Mouse (Mus musculus): ENCODE measurements around the gene H2afj.

H2afj gene

GRCm38 (mm10) chr6:136808014-136808417, at the start of gene H2afj:
H2afj (plus strand) TSS chr6:136808244.
- H3K27me3 ChIP-seq (ENCODE audit: insufficient read depth, low read length), result no peaks in the 10 kb centered on the region
- H3K36me3 ChIP-seq (ENCODE audit: insufficient read depth, low read length), result peaks cover 35% of the 10 kb centered on the region
- TF ChIP-seq NANOG (IDR thresholded peaks at IDR 0.05; ENCODE audit: borderline replicate concordance, low read length) (no peak), CTCF (conservative IDR thresholded peaks at IDR 0.05; ENCODE audit: low read length) (no peak), POU5F1 (IDR thresholded peaks at IDR 0.05; ENCODE audit: borderline replicate concordance, low read length) (no peak)
- H3K4me1 ChIP-seq (replicated peaks; ENCODE audit: low read depth, low read length), result peaks cover 63% of the 10 kb centered on the region
- peak within 1 kb of the TSS; percentile 88 for H3K4me3 ChIP-seq (replicated peaks; ENCODE audit: low read length)
- H3K9me3 ChIP-seq (ENCODE audit: low read length), result no peaks in the 10 kb centered on the region

GRCm38 (mm10) chr6:136763912-136764311, 44.1 kb upstream of the H2afj start:
- no peaks in the 10 kb centered on the region for H3K9me3 ChIP-seq (ENCODE audit: low read length)
- H3K4me3 ChIP-seq (replicated peaks; ENCODE audit: low read length), result no peak overlapping the region
- no peaks in the 10 kb centered on the region for H3K36me3 ChIP-seq (ENCODE audit: insufficient read depth, low read length)
- H3K27me3 ChIP-seq (ENCODE audit: insufficient read depth, low read length), result no peaks in the 10 kb centered on the region; the same call in 1 of the 2 replicates
- no peaks in the 10 kb centered on the region for H3K4me1 ChIP-seq (replicated peaks; ENCODE audit: low read depth, low read length)
- TF ChIP-seq POU5F1 (IDR thresholded peaks at IDR 0.05; ENCODE audit: borderline replicate concordance, low read length) (no peak), NANOG (IDR thresholded peaks at IDR 0.05; ENCODE audit: borderline replicate concordance, low read length) (no peak), CTCF (conservative IDR thresholded peaks at IDR 0.05; ENCODE audit: low read length) (no peak)

- Histone ChIP-seq H3K36me3 (ENCODE audit: insufficient read depth, low read length) (no peaks in the 10 kb centered on the region), H3K4me3 (replicated peaks; ENCODE audit: low read length) (no peak overlapping the region), H3K27me3 (ENCODE audit: insufficient read depth, low read length) (no peaks in the 10 kb centered on the region), H3K9me3 (ENCODE audit: low read length) (no peaks in the 10 kb centered on the region), H3K4me1 (replicated peaks; ENCODE audit: low read depth, low read length) (no peaks in the 10 kb centered on the region)
- TF ChIP-seq POU5F1 (IDR thresholded peaks at IDR 0.05; ENCODE audit: borderline replicate concordance, low read length) (no peak), CTCF (conservative IDR thresholded peaks at IDR 0.05; ENCODE audit: low read length) (no peak), NANOG (IDR thresholded peaks at IDR 0.05; ENCODE audit: borderline replicate concordance, low read length) (no peak)
These were observed 38.9 kb upstream of the H2afj start for GRCm38 (mm10) chr6:136769143-136769542.

GRCm38 (mm10) chr6:136769859-136770258, 38.2 kb upstream of the H2afj start:
- Histone ChIP-seq H3K4me1 (replicated peaks; ENCODE audit: low read depth, low read length) (no peaks in the 10 kb centered on the region), H3K4me3 (replicated peaks; ENCODE audit: low read length) (no peak overlapping the region), H3K27me3 (ENCODE audit: insufficient read depth, low read length) (no peaks in the 10 kb centered on the region), H3K9me3 (ENCODE audit: low read length) (no peaks in the 10 kb centered on the region), H3K36me3 (ENCODE audit: insufficient read depth, low read length) (no peaks in the 10 kb centered on the region)
- TF ChIP-seq NANOG (IDR thresholded peaks at IDR 0.05; ENCODE audit: borderline replicate concordance, low read length) (no peak), CTCF (conservative IDR thresholded peaks at IDR 0.05; ENCODE audit: low read length) (no peak), POU5F1 (IDR thresholded peaks at IDR 0.05; ENCODE audit: borderline replicate concordance, low read length) (no peak)

- no peaks in the 10 kb centered on the region for H3K9me3 ChIP-seq (ENCODE audit: low read length)
- TF ChIP-seq POU5F1 (IDR thresholded peaks at IDR 0.05; ENCODE audit: borderline replicate concordance, low read length), result no peak
- TF ChIP-seq CTCF (conservative IDR thresholded peaks at IDR 0.05; ENCODE audit: low read length), result no peak
- no peaks in the 10 kb centered on the region for H3K27me3 ChIP-seq (ENCODE audit: insufficient read depth, low read length)
- no peak overlapping the region for H3K4me3 ChIP-seq (replicated peaks; ENCODE audit: low read length)
- no peaks in the 10 kb centered on the region for H3K4me1 ChIP-seq (replicated peaks; ENCODE audit: low read depth, low read length)
- no peaks in the 10 kb centered on the region for H3K36me3 ChIP-seq (ENCODE audit: insufficient read depth, low read length)
These were observed 31.7 kb upstream of the H2afj start for GRCm38 (mm10) chr6:136776392-136776791.

GRCm38 (mm10) chr6:136781377-136781986, 26.6 kb upstream of the H2afj start, which contains the start of gene Gucy2c:
Gucy2c (minus strand) TSS chr6:136781765.
- no peak for TF ChIP-seq CTCF (conservative IDR thresholded peaks at IDR 0.05; ENCODE audit: low read length)
- TF ChIP-seq NANOG (IDR thresholded peaks at IDR 0.05; ENCODE audit: borderline replicate concordance, low read length), result no peak
- no peak for TF ChIP-seq POU5F1 (IDR thresholded peaks at IDR 0.05; ENCODE audit: borderline replicate concordance, low read length)
- Histone ChIP-seq H3K27me3 (ENCODE audit: insufficient read depth, low read length) (no peaks in the 10 kb centered on the region), H3K9me3 (ENCODE audit: low read length) (no peaks in the 10 kb centered on the region), H3K4me1 (replicated peaks; ENCODE audit: low read depth, low read length) (peaks cover 4% of the 10 kb centered on the region; the same call in 1 of the 2 replicates), H3K4me3 (replicated peaks; ENCODE audit: low read length) (no peak within 1 kb of the TSS), H3K36me3 (ENCODE audit: insufficient read depth, low read length) (no peaks in the 10 kb centered on the region)

- no peaks in the 10 kb centered on the region for H3K9me3 ChIP-seq (ENCODE audit: low read length)
- H3K4me3 ChIP-seq (replicated peaks; ENCODE audit: low read length), result no peak overlapping the region
- H3K36me3 ChIP-seq (ENCODE audit: insufficient read depth, low read length), result no peaks in the 10 kb centered on the region
- TF ChIP-seq NANOG (IDR thresholded peaks at IDR 0.05; ENCODE audit: borderline replicate concordance, low read length) (no peak), POU5F1 (IDR thresholded peaks at IDR 0.05; ENCODE audit: borderline replicate concordance, low read length) (no peak), CTCF (conservative IDR thresholded peaks at IDR 0.05; ENCODE audit: low read length) (no peak)
- H3K27me3 ChIP-seq (ENCODE audit: insufficient read depth, low read length), result no peaks in the 10 kb centered on the region
- peaks cover 4% of the 10 kb centered on the region; the same call in 1 of the 2 replicates for H3K4me1 ChIP-seq (replicated peaks; ENCODE audit: low read depth, low read length)
These were observed 25.9 kb upstream of the H2afj start for GRCm38 (mm10) chr6:136782146-136782545.

GRCm38 (mm10) chr6:136782761-136783160, 25.3 kb upstream of the H2afj start:
- Histone ChIP-seq H3K4me3 (replicated peaks; ENCODE audit: low read length) (no peak overlapping the region), H3K27me3 (ENCODE audit: insufficient read depth, low read length) (no peaks in the 10 kb centered on the region), H3K36me3 (ENCODE audit: insufficient read depth, low read length) (no peaks in the 10 kb centered on the region), H3K4me1 (replicated peaks; ENCODE audit: low read depth, low read length) (peaks cover 4% of the 10 kb centered on the region; the same call in 1 of the 2 replicates), H3K9me3 (ENCODE audit: low read length) (no peaks in the 10 kb centered on the region)
- no peak for TF ChIP-seq CTCF (conservative IDR thresholded peaks at IDR 0.05; ENCODE audit: low read length)
- no peak for TF ChIP-seq POU5F1 (IDR thresholded peaks at IDR 0.05; ENCODE audit: borderline replicate concordance, low read length)
- TF ChIP-seq NANOG (IDR thresholded peaks at IDR 0.05; ENCODE audit: borderline replicate concordance, low read length), result no peak
